Mouse (Mus musculus): ENCODE measurements around the gene Srsf10. TPM values are rescaled to one million over a fixed set of nuclear protein-coding genes. Genes with fewer than 3 reads are reported as not detected.

The Srsf10 gene
- total RNA-seq, 1 experiment = 178 TPM

DNA sequence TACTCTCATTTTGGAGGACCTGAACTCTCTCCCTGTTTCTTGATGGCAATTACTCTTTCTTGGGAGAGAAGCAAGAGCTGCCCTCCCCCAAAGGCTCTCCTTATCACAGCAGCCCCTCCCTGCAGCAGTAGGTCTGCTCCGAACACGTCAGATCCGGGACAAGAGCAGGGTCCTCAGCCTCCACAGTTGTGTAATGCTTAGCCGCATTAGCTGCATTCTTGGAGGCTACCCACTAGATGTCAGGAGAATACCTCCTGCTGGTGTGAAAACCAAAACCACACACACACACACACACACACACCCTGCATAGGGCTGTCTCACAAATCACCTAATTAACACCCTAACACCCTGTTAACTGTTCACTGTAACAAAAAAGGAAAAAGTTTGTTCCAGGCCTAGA lies 37.3 kb downstream of the Srsf10 start:
- no peak overlapping the region for H3K27ac ChIP-seq (ENCODE audit: insufficient read depth, low read depth, low read length, poor library complexity, severe bottlenecking)
- no peak for DNase-seq (ENCODE audit: low read depth, low spot score)
- no peaks in the 10 kb centered on the region for H3K36me3 ChIP-seq (ENCODE audit: control insufficient read depth, insufficient read depth, low read length, poor library complexity, severe bottlenecking)
- no peak overlapping the region for H3K9ac ChIP-seq (ENCODE audit: insufficient read depth, low read depth, low read length, poor library complexity, severe bottlenecking)
- peaks cover 0 to 7% of the 10 kb centered on the region in 2 experiments; a peak in 2 of 4 replicates for H3K4me1 ChIP-seq (ENCODE audit: control insufficient read depth in 2 of 2, insufficient read depth in 2 of 2, low read length in 2 of 2, poor library complexity in 1 of 2)
- no peak for TF ChIP-seq CHD2 (IDR thresholded peaks at IDR 0.05; ENCODE audit: low read depth, low read length)
- TF ChIP-seq MAFK (IDR thresholded peaks at IDR 0.05; ENCODE audit: insufficient read depth, low read depth, low read length) = no peak
- no peak for TF ChIP-seq HCFC1 (IDR thresholded peaks at IDR 0.05; ENCODE audit: borderline replicate concordance, insufficient read depth, low read length)
- no peak for TF ChIP-seq ZC3H11A (IDR thresholded peaks at IDR 0.05; ENCODE audit: borderline replicate concordance, low read depth, low read length)
- TF ChIP-seq ZNF384 (IDR thresholded peaks at IDR 0.05; ENCODE audit: low read depth, low read length) = no peak
- no peak overlapping the region for H3K4me3 ChIP-seq (ENCODE audit: insufficient read depth in 1 of 2, low read depth in 1 of 2, low read length in 2 of 2, poor library complexity in 1 of 2, severe bottlenecking in 1 of 2)
- in situ Hi-C loops (cut with MboI; ENCODE audit: low sequenced_read_pairs in 2 of 2, unreplicated experiment in 2 of 2) = no loop called here
- H3K9me3 ChIP-seq (ENCODE audit: control insufficient read depth, insufficient read depth, low read depth, low read length) = no peaks in the 10 kb centered on the region

- H3K4me3 ChIP-seq (ENCODE audit: insufficient read depth in 1 of 2, low read depth in 1 of 2, low read length in 2 of 2, poor library complexity in 1 of 2, severe bottlenecking in 1 of 2) = no peak within 1 kb of the TSS
- no peak within 1 kb of the TSS for H3K9ac ChIP-seq (ENCODE audit: insufficient read depth, low read depth, low read length, poor library complexity, severe bottlenecking)
- no peak within 1 kb of the TSS for H3K27ac ChIP-seq (ENCODE audit: insufficient read depth, low read depth, low read length, poor library complexity, severe bottlenecking)
- TF ChIP-seq MAFK (IDR thresholded peaks at IDR 0.05; ENCODE audit: insufficient read depth, low read depth, low read length) (no peak), ZNF384 (IDR thresholded peaks at IDR 0.05; ENCODE audit: low read depth, low read length) (no peak), HCFC1 (IDR thresholded peaks at IDR 0.05; ENCODE audit: borderline replicate concordance, insufficient read depth, low read length) (no peak), CHD2 (IDR thresholded peaks at IDR 0.05; ENCODE audit: low read depth, low read length) (no peak), ZC3H11A (IDR thresholded peaks at IDR 0.05; ENCODE audit: borderline replicate concordance, low read depth, low read length) (no peak)
- H3K9me3 ChIP-seq (ENCODE audit: control insufficient read depth, insufficient read depth, low read depth, low read length) = no peaks in the 10 kb centered on the region
- no peak for DNase-seq (ENCODE audit: low read depth, low spot score)
- peaks cover 0 to 13% of the 10 kb centered on the region in 2 experiments; a peak in 1 of 4 replicates for H3K4me1 ChIP-seq (ENCODE audit: control insufficient read depth in 2 of 2, insufficient read depth in 2 of 2, low read length in 2 of 2, poor library complexity in 1 of 2)
- H3K36me3 ChIP-seq (ENCODE audit: control insufficient read depth, insufficient read depth, low read length, poor library complexity, severe bottlenecking) = no peaks in the 10 kb centered on the region
- in situ Hi-C loops (cut with MboI; ENCODE audit: low sequenced_read_pairs in 2 of 2, unreplicated experiment in 2 of 2) = no loop called here
Observed at GRCm38 (mm10) chr4:135895071-135895571, 39.6 kb downstream of the Srsf10 start, which contains the start of gene Cnr2. Gene Cnr2 (plus strand): TSS chr4:135895394.

GRCm38 (mm10) chr4:135896157-135896556 lies 40.6 kb downstream of the Srsf10 start:
- in situ Hi-C loops (cut with MboI; ENCODE audit: low sequenced_read_pairs in 2 of 2, unreplicated experiment in 2 of 2) = no loop called here
- peaks cover 0 to 13% of the 10 kb centered on the region in 2 experiments; a peak in 1 of 4 replicates for H3K4me1 ChIP-seq (ENCODE audit: control insufficient read depth in 2 of 2, insufficient read depth in 2 of 2, low read length in 2 of 2, poor library complexity in 1 of 2)
- no peak for TF ChIP-seq ZC3H11A (IDR thresholded peaks at IDR 0.05; ENCODE audit: borderline replicate concordance, low read depth, low read length)
- TF ChIP-seq MAFK (IDR thresholded peaks at IDR 0.05; ENCODE audit: insufficient read depth, low read depth, low read length) = no peak
- no peak for TF ChIP-seq ZNF384 (IDR thresholded peaks at IDR 0.05; ENCODE audit: low read depth, low read length)
- TF ChIP-seq CHD2 (IDR thresholded peaks at IDR 0.05; ENCODE audit: low read depth, low read length) = no peak
- no peak for TF ChIP-seq HCFC1 (IDR thresholded peaks at IDR 0.05; ENCODE audit: borderline replicate concordance, insufficient read depth, low read length)
- no peaks in the 10 kb centered on the region for H3K36me3 ChIP-seq (ENCODE audit: control insufficient read depth, insufficient read depth, low read length, poor library complexity, severe bottlenecking)
- no peaks in the 10 kb centered on the region for H3K9me3 ChIP-seq (ENCODE audit: control insufficient read depth, insufficient read depth, low read depth, low read length)
- no peak for DNase-seq (ENCODE audit: low read depth, low spot score)
- no peak overlapping the region for H3K9ac ChIP-seq (ENCODE audit: insufficient read depth, low read depth, low read length, poor library complexity, severe bottlenecking)
- no peak overlapping the region for H3K27ac ChIP-seq (ENCODE audit: insufficient read depth, low read depth, low read length, poor library complexity, severe bottlenecking)
- no peak overlapping the region for H3K4me3 ChIP-seq (ENCODE audit: insufficient read depth in 1 of 2, low read depth in 1 of 2, low read length in 2 of 2, poor library complexity in 1 of 2, severe bottlenecking in 1 of 2)

GRCm38 (mm10) chr4:135898380-135899049 lies 43.0 kb downstream of the Srsf10 start:
- in situ Hi-C loops (cut with MboI; ENCODE audit: low sequenced_read_pairs in 2 of 2, unreplicated experiment in 2 of 2) = no loop called here
- H3K9me3 ChIP-seq (ENCODE audit: control insufficient read depth, insufficient read depth, low read depth, low read length) = no peaks in the 10 kb centered on the region
- H3K4me1 ChIP-seq (ENCODE audit: control insufficient read depth in 2 of 2, insufficient read depth in 2 of 2, low read length in 2 of 2, poor library complexity in 1 of 2) = peaks cover 0 to 13% of the 10 kb centered on the region in 2 experiments; a peak in 1 of 4 replicates
- no peak overlapping the region for H3K9ac ChIP-seq (ENCODE audit: insufficient read depth, low read depth, low read length, poor library complexity, severe bottlenecking)
- no peaks in the 10 kb centered on the region for H3K36me3 ChIP-seq (ENCODE audit: control insufficient read depth, insufficient read depth, low read length, poor library complexity, severe bottlenecking)
- DNase-seq (ENCODE audit: low read depth, low spot score) = no peak
- H3K27ac ChIP-seq (ENCODE audit: insufficient read depth, low read depth, low read length, poor library complexity, severe bottlenecking) = no peak overlapping the region
- H3K4me3 ChIP-seq (ENCODE audit: insufficient read depth in 1 of 2, low read depth in 1 of 2, low read length in 2 of 2, poor library complexity in 1 of 2, severe bottlenecking in 1 of 2) = no peak overlapping the region
- TF ChIP-seq CHD2 (IDR thresholded peaks at IDR 0.05; ENCODE audit: low read depth, low read length) (no peak), ZNF384 (IDR thresholded peaks at IDR 0.05; ENCODE audit: low read depth, low read length) (no peak), HCFC1 (IDR thresholded peaks at IDR 0.05; ENCODE audit: borderline replicate concordance, insufficient read depth, low read length) (no peak), ZC3H11A (IDR thresholded peaks at IDR 0.05; ENCODE audit: borderline replicate concordance, low read depth, low read length) (no peak), MAFK (IDR thresholded peaks at IDR 0.05; ENCODE audit: insufficient read depth, low read depth, low read length) (no peak)

All from ES-E14 (cell line).